Mouse (Mus musculus) megakaryocyte progenitor cell, adult 5-6 weeks (primary cell): ENCODE data around the gene Ndufb3. TPM values are rescaled to one million over a fixed set of nuclear protein-coding genes. Genes with fewer than 3 reads are reported as not detected.
A peak's percentile ranks its signal among the peaks of the same experiment; 100 is the strongest.
"Not testable (repeated sequence)": the region's sequence is repeated elsewhere in the genome, so short reads cannot be mapped to it uniquely, and the experiment has no call there.

ENCODE experiments used
- ATAC-seq: replicated peaks from 2 replicates; pipeline ENCODE4 v1.8.0; 2016; ENCODE audit warnings: mild to moderate bottlenecking, moderate TSS enrichment, inconsistent platforms; ENCODE audit not compliant: poor library complexity
- total RNA-seq, 2 experiments: library from RNA; stranded (forward) in 1 of 2; stranded (reverse) in 1 of 2; fragments of 157-497, 149-512 nt in 1 of 2; fragments of 200-1000 nt in 1 of 2; gene quantifications; 2 replicates each; pipeline versions ENCODE4 v1.2.3 to v1.2.4; 2015 to 2017

Ndufb3 gene
- total RNA-seq (2015) (135 and 167 TPM in 2 replicates), total RNA-seq (2017) (94.5 and 99.4 TPM in 2 replicates)

DNA sequence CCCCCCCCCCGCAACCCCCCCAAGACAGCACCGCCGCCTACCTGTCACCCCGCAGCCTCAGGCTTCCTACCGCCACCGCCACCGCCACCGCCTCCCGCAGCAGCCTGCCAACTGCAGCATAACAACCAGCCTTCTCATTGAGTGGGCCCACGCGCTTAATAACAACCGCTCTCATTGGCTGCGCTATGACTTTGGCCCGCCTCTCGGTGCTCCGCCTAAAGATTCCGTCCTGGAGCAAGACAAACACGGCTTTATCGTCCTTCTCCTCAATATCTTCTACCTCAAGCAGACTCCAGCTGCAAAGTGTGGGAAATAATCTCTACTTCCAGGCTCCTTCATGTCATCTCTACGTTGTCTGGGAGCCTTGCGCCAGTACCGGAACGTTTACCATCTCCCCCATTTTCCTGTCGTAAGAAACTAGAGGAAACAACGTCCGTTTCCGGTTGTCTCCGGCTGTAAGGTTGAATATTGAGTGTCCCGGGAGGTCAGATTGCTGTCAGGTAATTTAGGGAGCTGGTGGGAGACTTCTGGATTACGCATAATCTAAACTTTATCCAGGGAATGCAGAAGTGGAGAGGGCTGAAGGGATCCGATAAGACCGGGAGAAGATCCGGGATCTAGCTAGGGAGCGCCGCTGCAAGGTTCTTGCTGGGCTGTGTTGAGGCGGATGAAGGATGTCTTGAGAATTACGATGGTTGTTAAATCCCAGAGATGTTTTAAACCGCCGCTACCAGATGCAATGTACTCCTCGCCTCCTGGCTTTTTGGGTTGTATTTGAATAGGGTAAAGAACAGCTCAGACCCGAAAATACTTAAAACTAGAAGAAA is at the start of gene Ndufb3, which contains the start of gene Fam126b:
TSS of gene Ndufb3 (plus strand) at position 214 of the 827 bp plus-strand sequence.
TSS of gene Fam126b (minus strand) at position 153 of the 827 bp plus-strand sequence.
- peak; percentile 100 for ATAC-seq

GRCm38 (mm10) chr1:58541386-58541785 is 44.8 kb upstream of the Ndufb3 start:
- ATAC-seq = no peak

DNA sequence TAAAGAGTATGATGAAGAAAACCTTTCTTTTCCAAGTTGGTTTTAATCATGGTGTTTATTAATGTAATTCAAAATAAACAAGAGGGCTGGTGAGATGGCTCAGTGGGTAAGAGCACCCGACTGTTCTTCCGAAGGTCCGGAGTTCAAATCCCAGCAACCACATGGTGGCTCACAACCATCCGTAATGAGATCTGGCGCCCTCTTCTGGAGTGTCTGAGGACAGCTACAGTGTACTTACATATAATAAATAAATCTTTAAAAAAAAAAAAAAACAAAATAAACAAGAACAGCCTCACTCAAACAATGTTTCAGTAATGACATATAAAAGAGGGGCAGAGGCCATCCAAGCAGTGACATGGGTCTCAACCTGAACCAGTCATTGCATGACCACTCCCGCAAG is 25.8 kb upstream of the Ndufb3 start:
- not testable (repeated sequence) for ATAC-seq

GRCm38 (mm10) chr1:58562455-58562854 is 23.7 kb upstream of the Ndufb3 start:
- ATAC-seq = peak; percentile 76

- no peak for ATAC-seq
These were observed 21.2 kb upstream of the Ndufb3 start for GRCm38 (mm10) chr1:58564981-58565380.

DNA sequence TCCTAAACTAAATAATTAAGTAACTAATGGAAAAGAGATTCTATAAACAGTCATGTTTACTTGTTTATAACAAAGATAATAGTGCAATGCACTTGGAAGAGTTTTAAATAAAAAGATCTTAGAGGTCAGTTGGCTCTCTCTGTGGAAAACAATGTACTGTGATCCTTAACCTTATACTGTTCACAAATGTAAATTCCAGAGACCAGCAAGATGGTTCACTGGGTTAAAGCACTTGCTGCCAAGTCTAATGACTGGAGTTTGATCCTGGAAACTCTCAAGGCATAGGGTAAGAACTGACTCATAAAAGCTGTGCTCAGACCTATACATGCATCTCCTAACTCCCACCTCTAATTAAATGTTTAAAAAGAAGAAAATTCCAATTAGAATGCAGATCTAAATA is 19.6 kb upstream of the Ndufb3 start:
- no peak for ATAC-seq

DNA sequence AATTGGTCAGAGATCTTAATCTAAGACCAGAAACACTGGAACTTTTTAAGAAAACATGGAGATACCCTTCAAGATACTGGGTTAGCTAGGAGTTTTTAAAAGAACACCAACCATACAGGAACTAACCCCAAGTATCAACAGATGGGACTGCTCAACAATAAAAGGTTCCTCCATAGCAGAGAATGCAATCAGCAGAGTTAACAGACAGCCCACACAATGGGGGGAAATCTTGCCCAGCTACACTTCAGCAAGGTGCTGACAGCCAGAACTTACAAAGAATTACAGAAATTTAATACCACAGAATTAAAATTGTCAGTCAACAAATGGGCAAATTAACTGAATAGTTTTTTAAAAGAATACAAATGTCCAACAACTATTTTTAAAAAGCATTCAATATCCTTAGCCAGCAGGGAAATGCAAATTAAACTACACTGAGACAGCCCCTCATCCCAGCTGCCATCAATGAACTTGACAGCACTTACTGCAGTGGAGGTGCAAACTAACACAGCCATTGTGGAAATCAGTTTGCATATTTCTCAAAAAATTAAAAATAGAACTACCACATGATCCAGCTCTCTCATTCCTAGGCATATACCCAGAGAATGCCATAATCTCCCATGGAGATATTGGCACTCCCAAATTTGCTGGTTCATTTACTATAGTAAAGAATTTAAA is 17.6 kb upstream of the Ndufb3 start:
- no peak for ATAC-seq

- peak; percentile 23; the same call in 1 of the 2 replicates for ATAC-seq
These were observed 15.7 kb upstream of the Ndufb3 start for GRCm38 (mm10) chr1:58570437-58570836.

DNA sequence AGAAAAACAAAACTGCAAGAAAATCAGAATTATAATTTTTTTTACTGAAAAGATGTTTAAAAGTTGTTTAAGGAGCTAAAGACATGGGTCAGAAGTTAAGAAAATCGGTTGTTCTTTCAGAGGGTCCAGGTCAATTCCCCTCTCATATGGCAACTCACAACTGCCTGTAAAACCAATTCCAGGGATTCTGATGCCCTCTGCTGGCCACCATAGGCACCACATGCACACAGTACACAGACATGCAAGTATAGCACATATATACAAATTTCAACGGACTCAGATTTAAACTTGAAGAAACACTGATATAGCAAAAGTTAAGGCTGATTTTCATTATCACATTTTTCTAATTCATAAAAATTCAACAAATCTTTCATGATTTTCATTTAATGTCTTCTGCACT is 7.0 kb upstream of the Ndufb3 start:
- peak; percentile 70; the same call in 1 of the 2 replicates for ATAC-seq

- no peak for ATAC-seq
These were observed 3.6 kb upstream of the Ndufb3 start for GRCm38 (mm10) chr1:58582611-58583010.

DNA sequence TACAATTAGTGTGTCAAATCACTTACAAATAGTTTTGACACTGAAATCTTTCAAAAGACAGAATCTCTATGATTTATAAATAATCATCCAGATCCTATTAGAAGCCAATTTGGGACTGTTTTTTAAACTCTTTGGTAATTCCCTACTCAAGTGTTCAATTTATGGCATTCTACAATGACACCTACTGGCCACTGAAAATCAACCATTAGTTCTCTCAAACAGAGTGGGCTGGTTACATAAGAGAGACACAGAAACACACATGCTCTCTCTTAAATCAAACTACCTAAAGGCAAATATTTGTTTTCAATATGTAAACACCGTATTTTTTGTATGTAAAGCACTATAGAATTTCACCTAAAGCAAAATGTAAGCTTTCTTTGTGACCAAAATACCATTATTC is 1.9 kb upstream of the Ndufb3 start:
- 0 out of 2 replicates have a peak, but pooled peaks have one; percentile 27 for ATAC-seq

GRCm38 (mm10) chr1:58585373-58586170 is 612 bp upstream of the Ndufb3 start:
- ATAC-seq = peak; percentile 18; the same call in 1 of the 2 replicates

- no peak for ATAC-seq
These were observed 1.3 kb downstream of the Ndufb3 start for GRCm38 (mm10) chr1:58587491-58587890.

- no peak for ATAC-seq
These were observed 16.5 kb downstream of the Ndufb3 start for GRCm38 (mm10) chr1:58602681-58603080.

DNA sequence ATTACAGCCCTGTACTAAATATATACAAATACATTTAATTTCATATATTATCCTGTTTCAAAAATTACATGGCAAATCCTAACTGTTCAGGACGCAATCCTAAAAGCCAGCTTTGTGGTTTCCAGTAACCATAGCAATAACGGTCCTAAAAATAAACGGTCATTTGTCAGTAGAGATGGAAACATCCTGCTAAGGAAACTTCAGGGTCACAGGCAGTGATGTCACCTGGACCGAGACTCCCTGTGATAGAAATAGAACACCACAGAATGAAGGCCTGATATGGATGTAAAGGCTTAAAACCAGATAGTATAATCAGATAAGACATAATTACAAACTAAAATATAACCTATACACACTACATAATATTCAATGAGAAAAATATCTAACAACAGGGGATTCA is 17.6 kb downstream of the Ndufb3 start:
- ATAC-seq = peak; percentile 92

- not testable (repeated sequence) for ATAC-seq
These were observed 23.4 kb downstream of the Ndufb3 start for GRCm38 (mm10) chr1:58609591-58609990.

GRCm38 (mm10) chr1:58610166-58610565 is 24.0 kb downstream of the Ndufb3 start:
- ATAC-seq = no peak

DNA sequence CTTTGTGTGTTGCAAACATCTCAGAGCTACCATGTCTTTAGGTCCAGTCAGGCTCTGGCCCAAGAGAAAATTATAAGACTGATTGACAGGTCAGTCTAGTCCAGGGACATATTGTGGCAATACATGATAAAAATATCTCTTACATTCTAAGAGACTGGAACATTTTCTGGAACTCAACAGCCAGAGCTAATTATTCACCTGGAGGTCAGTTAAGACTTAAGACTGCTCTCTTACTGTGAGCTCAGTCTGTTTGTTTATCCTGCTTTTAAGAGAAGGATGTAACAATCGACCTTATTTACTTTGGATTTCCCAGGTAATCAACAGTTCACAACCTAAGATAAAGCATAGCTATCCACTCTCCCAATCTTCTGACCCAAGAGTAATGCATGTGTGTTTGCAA is 24.4 kb downstream of the Ndufb3 start:
- ATAC-seq = no peak

DNA sequence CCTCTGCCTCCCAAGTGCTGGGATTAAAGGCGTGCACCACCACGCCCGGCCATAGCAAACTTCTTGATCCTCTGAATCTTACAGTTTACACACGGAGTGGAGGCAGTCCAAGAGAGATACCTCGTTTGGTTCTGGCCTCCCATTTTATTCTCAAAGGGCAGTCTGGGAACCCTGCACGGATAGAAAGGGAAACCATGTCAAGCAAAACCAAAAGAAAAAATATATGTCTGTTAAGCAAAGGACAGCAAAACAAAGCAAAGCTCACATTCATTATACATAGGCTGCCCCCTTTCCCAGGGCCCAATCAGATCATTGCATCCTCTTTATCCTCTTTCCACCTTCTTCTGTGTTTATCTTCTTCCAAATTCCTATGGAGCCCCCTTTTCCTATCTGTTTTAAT is 27.6 kb downstream of the Ndufb3 start:
- ATAC-seq = no peak

DNA sequence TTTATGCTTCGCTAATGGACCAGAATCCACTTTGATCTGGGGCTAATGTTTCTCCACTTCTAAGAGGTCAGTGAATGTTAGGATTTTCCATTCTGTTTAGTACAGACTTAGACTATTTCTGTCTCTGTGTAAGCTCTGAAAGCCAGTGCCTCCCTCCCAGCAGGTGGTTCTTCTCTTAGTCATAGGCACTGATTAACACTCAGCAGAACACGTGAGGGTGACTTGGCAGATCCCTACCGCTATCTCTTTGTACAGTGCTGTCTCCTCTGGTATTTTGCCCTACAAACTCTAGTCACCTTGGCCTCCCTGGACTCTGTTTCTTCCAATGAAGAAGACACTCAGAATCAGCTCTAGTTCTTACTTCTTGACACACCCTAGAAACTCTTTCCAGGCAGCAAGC is 28.2 kb downstream of the Ndufb3 start:
- peak; percentile 19; the same call in 1 of the 2 replicates for ATAC-seq

DNA sequence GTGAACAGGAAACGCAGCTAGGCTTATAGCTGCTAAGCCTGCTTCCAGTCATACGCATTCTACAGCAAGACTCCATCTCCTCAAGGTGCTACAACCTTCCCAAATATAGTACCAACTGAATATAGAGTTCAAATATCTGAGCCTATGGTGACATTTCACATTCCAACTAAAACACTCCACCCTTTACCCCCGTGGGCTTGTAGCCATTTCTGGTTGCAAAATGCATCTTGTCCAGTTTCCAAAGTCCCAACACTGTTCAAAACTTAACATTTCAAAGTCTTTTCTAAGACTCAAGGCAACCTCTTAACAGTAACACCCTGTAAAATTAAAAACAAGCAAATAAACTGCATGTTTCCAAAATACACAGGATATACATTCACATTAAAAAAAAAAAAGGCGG is 29.0 kb downstream of the Ndufb3 start:
- no peak for ATAC-seq
